Comparison of ENCODE assay signal across 14 mouse cellular contexts in the genomic region with DNA sequence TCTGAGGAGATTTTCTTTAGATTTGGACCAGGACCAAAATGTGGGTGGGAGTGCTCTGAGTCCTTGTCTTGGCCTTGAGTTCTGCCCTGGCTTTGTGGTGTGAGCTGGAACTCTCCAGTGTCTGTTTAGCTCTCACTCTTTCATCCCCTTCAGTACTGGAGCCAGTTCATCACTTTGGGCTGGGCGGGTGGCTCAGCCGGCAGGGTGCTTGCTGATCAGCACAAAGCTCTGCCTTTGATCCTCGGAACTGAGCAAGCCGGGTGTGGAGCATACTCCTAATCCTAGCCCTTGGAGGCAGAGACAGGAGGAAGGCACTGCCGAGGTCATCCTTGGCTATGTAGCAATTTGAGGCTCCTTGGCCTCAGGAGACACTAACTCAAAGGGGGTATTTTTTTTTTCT.
"Had no signal": no experiment of that assay in that cellular context is flagged by ENCODE, and none has a peak within 500 bp of the region (broad histone marks: within the 10 kb centered on the region; RNA-seq: fewer than 3 reads in every experiment).

No protein-coding gene starts in this region.

- H3K27ac ChIP-seq: intestine, embryonic 15.5 days; liver, embryonic 13.5 days had no signal

- H3K27me3 ChIP-seq: intestine, embryonic 15.5 days; liver, embryonic 13.5 days had no signal

- H3K9ac ChIP-seq: intestine, embryonic 15.5 days; liver, embryonic 13.5 days had no signal

- DNase-seq: kidney, adult 11 months; kidney, adult 8-10 months; kidney, postnatal 14 days; kidney, postnatal 4 days; left cerebral cortex, postnatal 4 days; liver, embryonic 13.5 days; lung, adult 2 months; lung, postnatal 14 days; lung, postnatal 4 days; thymus, postnatal 25 days had no signal

- H3K4me1 ChIP-seq: intestine, embryonic 15.5 days had no signal

- ATAC-seq: intestine, embryonic 15.5 days; midbrain, embryonic 16.5 days had no signal

- H3K4me3 ChIP-seq: intestine, embryonic 15.5 days; liver, embryonic 13.5 days; myocyte had no signal

- H3K9me3 ChIP-seq: intestine, embryonic 15.5 days; liver, embryonic 13.5 days had no signal

- H3K4me2 ChIP-seq: intestine, embryonic 15.5 days; liver, embryonic 13.5 days; midbrain, embryonic 11.5 days had no signal
